Mouse (Mus musculus): ENCODE data around the gene Spock2. TPM values are rescaled to one million over a fixed set of nuclear protein-coding genes. Genes with fewer than 3 reads are reported as not detected.

Gene Spock2
- total RNA-seq, 1 experiment: 4.1 TPM

- Histone ChIP-seq H3K4me3 (ENCODE audit: insufficient read depth in 1 of 2, low read depth in 1 of 2, low read length in 2 of 2, poor library complexity in 1 of 2, severe bottlenecking in 1 of 2) (no peak overlapping the region), H3K36me3 (ENCODE audit: control insufficient read depth, insufficient read depth, low read length, poor library complexity, severe bottlenecking) (no peaks in the 10 kb centered on the region), H3K4me1 (ENCODE audit: control insufficient read depth in 2 of 2, insufficient read depth in 2 of 2, low read length in 2 of 2, poor library complexity in 1 of 2) (peaks cover 0 to 22% of the 10 kb centered on the region in 2 experiments; a peak in 2 of 4 replicates), H3K27ac (ENCODE audit: insufficient read depth, low read depth, low read length, poor library complexity, severe bottlenecking) (no peak overlapping the region), H3K9me3 (ENCODE audit: control insufficient read depth, insufficient read depth, low read depth, low read length) (no peaks in the 10 kb centered on the region), H3K9ac (ENCODE audit: insufficient read depth, low read depth, low read length, poor library complexity, severe bottlenecking) (no peak overlapping the region)
- in situ Hi-C loops (cut with MboI; ENCODE audit: low sequenced_read_pairs in 2 of 2, unreplicated experiment in 2 of 2): no loop called here
- DNase-seq (ENCODE audit: low read depth, low spot score): no peak
- TF ChIP-seq CHD2 (IDR thresholded peaks at IDR 0.05; ENCODE audit: low read depth, low read length) (no peak), ZC3H11A (IDR thresholded peaks at IDR 0.05; ENCODE audit: borderline replicate concordance, low read depth, low read length) (no peak), MAFK (IDR thresholded peaks at IDR 0.05; ENCODE audit: insufficient read depth, low read depth, low read length) (no peak), HCFC1 (IDR thresholded peaks at IDR 0.05; ENCODE audit: borderline replicate concordance, insufficient read depth, low read length) (no peak), ZNF384 (IDR thresholded peaks at IDR 0.05; ENCODE audit: low read depth, low read length) (no peak)
These were observed 14.6 kb downstream of the Spock2 start for GRCm38 (mm10) chr10:60120630-60121029.

- Histone ChIP-seq H3K9ac (ENCODE audit: insufficient read depth, low read depth, low read length, poor library complexity, severe bottlenecking) (no peak overlapping the region), H3K4me3 (ENCODE audit: insufficient read depth in 1 of 2, low read depth in 1 of 2, low read length in 2 of 2, poor library complexity in 1 of 2, severe bottlenecking in 1 of 2) (no peak overlapping the region), H3K27ac (ENCODE audit: insufficient read depth, low read depth, low read length, poor library complexity, severe bottlenecking) (no peak overlapping the region), H3K36me3 (ENCODE audit: control insufficient read depth, insufficient read depth, low read length, poor library complexity, severe bottlenecking) (no peaks in the 10 kb centered on the region), H3K9me3 (ENCODE audit: control insufficient read depth, insufficient read depth, low read depth, low read length) (no peaks in the 10 kb centered on the region), H3K4me1 (ENCODE audit: control insufficient read depth in 2 of 2, insufficient read depth in 2 of 2, low read length in 2 of 2, poor library complexity in 1 of 2) (peaks cover 0 to 14% of the 10 kb centered on the region in 2 experiments; a peak in 2 of 4 replicates)
- DNase-seq (ENCODE audit: low read depth, low spot score): peak; percentile 67
- in situ Hi-C loops (cut with MboI; ENCODE audit: low sequenced_read_pairs in 2 of 2, unreplicated experiment in 2 of 2): no loop called here
- TF ChIP-seq MAFK (IDR thresholded peaks at IDR 0.05; ENCODE audit: insufficient read depth, low read depth, low read length) (no peak), CHD2 (IDR thresholded peaks at IDR 0.05; ENCODE audit: low read depth, low read length) (no peak), ZC3H11A (IDR thresholded peaks at IDR 0.05; ENCODE audit: borderline replicate concordance, low read depth, low read length) (no peak), HCFC1 (IDR thresholded peaks at IDR 0.05; ENCODE audit: borderline replicate concordance, insufficient read depth, low read length) (no peak), ZNF384 (IDR thresholded peaks at IDR 0.05; ENCODE audit: low read depth, low read length) (no peak)
These were observed 18.1 kb downstream of the Spock2 start for GRCm38 (mm10) chr10:60124078-60124477.

- DNase-seq (ENCODE audit: low read depth, low spot score): peak; percentile 79
- Histone ChIP-seq H3K4me1 (ENCODE audit: control insufficient read depth in 2 of 2, insufficient read depth in 2 of 2, low read length in 2 of 2, poor library complexity in 1 of 2) (peaks cover 0 to 9% of the 10 kb centered on the region in 2 experiments; a peak in 2 of 4 replicates), H3K4me3 (ENCODE audit: insufficient read depth in 1 of 2, low read depth in 1 of 2, low read length in 2 of 2, poor library complexity in 1 of 2, severe bottlenecking in 1 of 2) (peak overlapping the region; percentile 59 to 60), H3K36me3 (ENCODE audit: control insufficient read depth, insufficient read depth, low read length, poor library complexity, severe bottlenecking) (no peaks in the 10 kb centered on the region), H3K27ac (ENCODE audit: insufficient read depth, low read depth, low read length, poor library complexity, severe bottlenecking) (no peak overlapping the region; the same call in 1 of the 2 replicates), H3K9ac (ENCODE audit: insufficient read depth, low read depth, low read length, poor library complexity, severe bottlenecking) (peak overlapping the region; percentile 68), H3K9me3 (ENCODE audit: control insufficient read depth, insufficient read depth, low read depth, low read length) (no peaks in the 10 kb centered on the region)
- TF ChIP-seq ZC3H11A (IDR thresholded peaks at IDR 0.05; ENCODE audit: borderline replicate concordance, low read depth, low read length) (no peak), ZNF384 (IDR thresholded peaks at IDR 0.05; ENCODE audit: low read depth, low read length) (no peak)
- in situ Hi-C loops (cut with MboI; ENCODE audit: low sequenced_read_pairs in 2 of 2, unreplicated experiment in 2 of 2): no loop called here
These were observed 19.7 kb downstream of the Spock2 start for GRCm38 (mm10) chr10:60125529-60126327.

- Histone ChIP-seq H3K36me3 (ENCODE audit: control insufficient read depth, insufficient read depth, low read length, poor library complexity, severe bottlenecking) (no peaks in the 10 kb centered on the region), H3K9ac (ENCODE audit: insufficient read depth, low read depth, low read length, poor library complexity, severe bottlenecking) (no peak overlapping the region), H3K4me1 (ENCODE audit: control insufficient read depth in 2 of 2, insufficient read depth in 2 of 2, low read length in 2 of 2, poor library complexity in 1 of 2) (peaks cover 0 to 12% of the 10 kb centered on the region in 2 experiments; a peak in 2 of 4 replicates), H3K4me3 (ENCODE audit: insufficient read depth in 1 of 2, low read depth in 1 of 2, low read length in 2 of 2, poor library complexity in 1 of 2, severe bottlenecking in 1 of 2) (no peak overlapping the region), H3K9me3 (ENCODE audit: control insufficient read depth, insufficient read depth, low read depth, low read length) (no peaks in the 10 kb centered on the region), H3K27ac (ENCODE audit: insufficient read depth, low read depth, low read length, poor library complexity, severe bottlenecking) (no peak overlapping the region)
- no peak for TF ChIP-seq MAFK (IDR thresholded peaks at IDR 0.05; ENCODE audit: insufficient read depth, low read depth, low read length)
- no peak for DNase-seq (ENCODE audit: low read depth, low spot score)
- in situ Hi-C loops (cut with MboI; ENCODE audit: low sequenced_read_pairs in 2 of 2, unreplicated experiment in 2 of 2): no loop called here
These were observed 22.3 kb downstream of the Spock2 start for GRCm38 (mm10) chr10:60128287-60128686.

GRCm38 (mm10) chr10:60130504-60130903 is 24.5 kb downstream of the Spock2 start:
- H3K9ac ChIP-seq (ENCODE audit: insufficient read depth, low read depth, low read length, poor library complexity, severe bottlenecking): no peak overlapping the region
- no peak overlapping the region for H3K27ac ChIP-seq (ENCODE audit: insufficient read depth, low read depth, low read length, poor library complexity, severe bottlenecking)
- in situ Hi-C loops (cut with MboI; ENCODE audit: low sequenced_read_pairs in 2 of 2, unreplicated experiment in 2 of 2): no loop called here
- no peak overlapping the region for H3K4me3 ChIP-seq (ENCODE audit: insufficient read depth in 1 of 2, low read depth in 1 of 2, low read length in 2 of 2, poor library complexity in 1 of 2, severe bottlenecking in 1 of 2)
- DNase-seq (ENCODE audit: low read depth, low spot score): no peak
- H3K4me1 ChIP-seq (ENCODE audit: control insufficient read depth in 2 of 2, insufficient read depth in 2 of 2, low read length in 2 of 2, poor library complexity in 1 of 2): peaks cover 0 to 27% of the 10 kb centered on the region in 2 experiments; a peak in 2 of 4 replicates
- H3K36me3 ChIP-seq (ENCODE audit: control insufficient read depth, insufficient read depth, low read length, poor library complexity, severe bottlenecking): no peaks in the 10 kb centered on the region
- no peaks in the 10 kb centered on the region for H3K9me3 ChIP-seq (ENCODE audit: control insufficient read depth, insufficient read depth, low read depth, low read length)
- no peak for TF ChIP-seq ZC3H11A (IDR thresholded peaks at IDR 0.05; ENCODE audit: borderline replicate concordance, low read depth, low read length)
- no peak for TF ChIP-seq MAFK (IDR thresholded peaks at IDR 0.05; ENCODE audit: insufficient read depth, low read depth, low read length)
- no peak for TF ChIP-seq CHD2 (IDR thresholded peaks at IDR 0.05; ENCODE audit: low read depth, low read length)
- TF ChIP-seq HCFC1 (IDR thresholded peaks at IDR 0.05; ENCODE audit: borderline replicate concordance, insufficient read depth, low read length): no peak
- no peak for TF ChIP-seq ZNF384 (IDR thresholded peaks at IDR 0.05; ENCODE audit: low read depth, low read length)

Data from ES-E14 (cell line).